Mouse (Mus musculus): ENCODE data around the gene Ppm1h. TPM values are rescaled to one million over a fixed set of nuclear protein-coding genes. Genes with fewer than 3 reads are reported as not detected.

Ppm1h gene
- total and polyA plus RNA-seq, 3 experiments = 6.9 to 14.9 TPM; not detected in 1

DNA sequence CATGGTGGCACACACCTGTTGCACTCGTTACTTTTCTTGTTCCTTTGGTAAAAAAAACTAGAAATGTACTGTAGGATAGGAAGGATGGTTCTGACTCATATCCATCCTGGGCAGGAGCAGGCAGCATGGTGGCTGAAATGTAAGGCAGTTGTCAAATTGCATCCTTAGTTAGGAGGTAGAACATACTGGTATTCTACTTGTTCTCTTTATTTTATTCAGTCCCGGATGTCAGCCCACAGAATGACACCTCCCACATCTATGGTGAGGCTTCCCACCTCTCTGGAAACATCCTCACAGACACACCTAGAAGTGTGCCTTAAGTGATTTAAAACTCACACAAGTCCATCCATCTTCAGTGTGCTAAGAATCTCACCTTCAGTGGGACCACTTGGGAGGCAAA, 49.6 kb downstream of the Ppm1h start:
- DNase-seq (ENCODE audit: low read depth, low spot score) = no peak

DNA sequence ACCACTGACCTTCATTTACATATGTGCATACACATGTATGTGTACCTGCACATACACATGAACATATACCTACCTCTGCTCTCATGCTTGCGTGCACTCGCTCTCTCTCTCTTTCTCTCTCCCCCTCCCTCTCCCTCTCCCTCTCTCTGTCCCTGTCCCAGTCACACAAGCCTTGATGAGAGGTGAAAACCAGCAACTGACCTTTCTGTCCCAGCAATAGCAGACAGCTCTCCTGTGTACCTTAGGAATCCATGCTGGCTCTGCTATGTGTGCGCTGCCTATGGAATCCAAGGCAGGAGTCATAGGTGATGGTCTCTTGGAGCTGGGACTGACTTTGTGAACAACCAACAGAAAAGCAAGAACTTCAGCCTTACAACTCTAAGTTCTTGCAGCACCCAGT, 53.6 kb downstream of the Ppm1h start:
- TF ChIP-seq SMC3 (IDR thresholded peaks at IDR 0.05; ENCODE audit: low read depth, low read length) (no peak), POLR2AphosphoS2 (IDR thresholded peaks at IDR 0.05; ENCODE audit: low read length) (no peak), TCF12 (IDR thresholded peaks at IDR 0.05; ENCODE audit: low read depth, low read length) (no peak), CTCF (IDR thresholded peaks at IDR 0.05 in 2 of 3, conservative IDR thresholded peaks at IDR 0.05 in 1 of 3; ENCODE audit: control insufficient read depth in 1 of 3, insufficient read depth in 1 of 3, low read depth in 2 of 3, low read length in 3 of 3, poor library complexity in 1 of 3, severe bottlenecking in 1 of 3) (no peak), NELFE (IDR thresholded peaks at IDR 0.05; ENCODE audit: low read depth, low read length) (no peak), MAFK (IDR thresholded peaks at IDR 0.05; ENCODE audit: borderline replicate concordance, low read depth, low read length) (no peak), ZC3H11A (IDR thresholded peaks at IDR 0.05; ENCODE audit: low read depth, low read length) (no peak), ETS1 (IDR thresholded peaks at IDR 0.05; ENCODE audit: low read depth, low read length) (no peak), TAL1 (IDR thresholded peaks at IDR 0.05; ENCODE audit: low read length) (no peak)
- Histone ChIP-seq H3K4me1 (ENCODE audit: control insufficient read depth in 1 of 2, insufficient read depth in 2 of 2, low read length in 2 of 2) (no peaks in the 10 kb centered on the region), H3K4me3 (ENCODE audit: control insufficient read depth in 1 of 2, insufficient read depth in 1 of 2, low read depth in 2 of 2, low read length in 2 of 2) (no peak overlapping the region), H3K27ac (ENCODE audit: control insufficient read depth, low read depth, low read length) (no peak overlapping the region), H3K27me3 (ENCODE audit: control insufficient read depth in 1 of 2, insufficient read depth in 2 of 2, low read length in 2 of 2) (no peaks in the 10 kb centered on the region; a peak in 1 of 4 replicates), H3K79me2 (ENCODE audit: control insufficient read depth, insufficient read depth, low read length, poor library complexity) (no peaks in the 10 kb centered on the region), H3K36me3 (ENCODE audit: control insufficient read depth in 1 of 2, insufficient read depth in 2 of 2, low read length in 2 of 2) (no peaks in the 10 kb centered on the region), H3K9me3 (replicated peaks; ENCODE audit: insufficient read depth, low read length) (no peaks in the 10 kb centered on the region), H3K9ac (ENCODE audit: control insufficient read depth, low read depth, low read length, poor library complexity, severe bottlenecking) (no peak overlapping the region)
- DNase-seq (ENCODE audit: low read depth, low spot score) = no peak

More for the DNA sequence above, 49.6 kb downstream of the Ppm1h start:
- H3K36me3 ChIP-seq (ENCODE audit: control insufficient read depth in 1 of 2, insufficient read depth in 2 of 2, low read length in 2 of 2) = no peaks in the 10 kb centered on the region
- no peak overlapping the region for H3K9ac ChIP-seq (ENCODE audit: control insufficient read depth, low read depth, low read length, poor library complexity, severe bottlenecking)
- no peaks in the 10 kb centered on the region for H3K79me2 ChIP-seq (ENCODE audit: control insufficient read depth, insufficient read depth, low read length, poor library complexity)
- H3K27ac ChIP-seq (ENCODE audit: control insufficient read depth, low read depth, low read length) = no peak overlapping the region
- TF ChIP-seq ZNF384 (IDR thresholded peaks at IDR 0.05; ENCODE audit: low read depth, low read length) (no peak), GABPA (IDR thresholded peaks at IDR 0.05; ENCODE audit: low read depth, low read length) (no peak), MYC (IDR thresholded peaks at IDR 0.05; ENCODE audit: low read depth, low read length) (no peak), POLR2AphosphoS5 (IDR thresholded peaks at IDR 0.05; ENCODE audit: borderline replicate concordance, low read depth, low read length) (no peak), SIN3A (IDR thresholded peaks at IDR 0.05; ENCODE audit: low read length) (no peak), CTCF (IDR thresholded peaks at IDR 0.05 in 2 of 3, conservative IDR thresholded peaks at IDR 0.05 in 1 of 3; ENCODE audit: control insufficient read depth in 1 of 3, insufficient read depth in 1 of 3, low read depth in 2 of 3, low read length in 3 of 3, poor library complexity in 1 of 3, severe bottlenecking in 1 of 3) (no peak), CHD2 (IDR thresholded peaks at IDR 0.05; ENCODE audit: low read length) (no peak), ELF1 (IDR thresholded peaks at IDR 0.05; ENCODE audit: low read depth, low read length) (no peak), ZMIZ1 (IDR thresholded peaks at IDR 0.05; ENCODE audit: low read depth, low read length) (no peak), E2F4 (IDR thresholded peaks at IDR 0.05; ENCODE audit: borderline replicate concordance, low read depth, low read length) (no peak)
- H3K27me3 ChIP-seq (ENCODE audit: control insufficient read depth in 1 of 2, insufficient read depth in 2 of 2, low read length in 2 of 2) = no peaks in the 10 kb centered on the region; a peak in 1 of 4 replicates
- no peak overlapping the region for H3K4me3 ChIP-seq (ENCODE audit: control insufficient read depth in 1 of 2, insufficient read depth in 1 of 2, low read depth in 2 of 2, low read length in 2 of 2)
- no peaks in the 10 kb centered on the region for H3K4me1 ChIP-seq (ENCODE audit: control insufficient read depth in 1 of 2, insufficient read depth in 2 of 2, low read length in 2 of 2)
- H3K9me3 ChIP-seq (replicated peaks; ENCODE audit: insufficient read depth, low read length) = no peaks in the 10 kb centered on the region
